Mouse (Mus musculus) adrenal gland, adult 18-20 months (tissue): Measurements from ENCODE around the gene Cdh8. TPM values are rescaled to one million over a fixed set of nuclear protein-coding genes. Genes with fewer than 3 reads are reported as not detected.

Experiments
- DNase-seq, 2 experiments: peaks; one replicate each; pipeline ENCODE4 v3.0.0; 2021 to 2022; ENCODE audit warnings: low spot score in 2 of 2
- long read RNA-seq, 2 experiments: library from polyadenylated mRNA; stranded (forward); transcript quantifications; one replicate each; pipeline ENCODE4 v2.0.0; 2021
- total RNA-seq, 2 experiments: library from RNA; stranded (reverse); gene quantifications; 1 replicate in 1 of 2; 2 replicates in 1 of 2; pipeline ENCODE4 v1.2.3; 2021

Gene Cdh8
- not detected for total RNA-seq
- long read RNA-seq, experiment 1 = 0 reads
- long read RNA-seq, experiment 2 = 0 reads

- DNase-seq = no peak
Measured at GRCm38 (mm10) chr8:99415966-99416781, at the start of gene Cdh8. Gene Cdh8, minus strand, starts transcription at chr8:99416471.

DNA sequence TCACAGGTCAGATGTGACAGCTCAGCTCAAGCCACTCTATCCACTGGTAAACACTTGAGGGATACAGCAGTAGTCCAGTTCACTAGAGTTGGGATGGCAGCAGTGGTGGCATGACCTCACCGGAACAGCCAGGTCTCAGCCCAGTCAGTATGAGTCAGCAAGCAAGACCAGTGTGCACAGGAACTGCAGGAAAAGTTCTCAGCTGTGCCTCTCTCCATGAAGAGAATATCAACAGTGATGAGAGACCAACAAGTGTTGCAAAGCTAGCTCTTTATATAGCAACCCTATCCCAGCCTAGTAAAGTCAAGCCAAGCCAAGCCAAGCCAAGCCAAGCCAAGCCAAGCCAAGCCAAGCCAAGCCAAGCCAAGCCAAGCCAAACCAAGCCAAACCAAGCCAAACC is 30.2 kb upstream of the Cdh8 start:
- DNase-seq = no peak

DNA sequence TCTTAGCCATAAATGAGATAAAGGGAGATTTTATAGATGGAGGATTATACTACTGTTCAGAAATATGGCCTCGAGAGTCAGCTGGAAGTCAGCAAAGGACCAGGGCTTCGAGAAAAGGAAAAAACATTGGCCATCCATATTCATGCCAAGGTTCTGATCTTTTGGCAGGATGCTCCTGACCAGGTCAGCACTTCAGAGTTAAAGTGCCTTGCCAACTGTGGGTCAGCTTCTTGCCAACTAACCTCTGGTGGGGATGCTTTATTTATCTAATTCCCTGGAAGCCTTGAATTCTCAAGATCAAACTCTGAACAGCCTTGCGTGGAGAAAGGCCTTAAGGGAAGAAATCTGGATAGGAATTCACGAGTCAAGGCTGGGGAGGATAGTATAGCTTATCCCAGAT is 9.6 kb upstream of the Cdh8 start:
- no peak for DNase-seq

- DNase-seq = no peak
Measured at GRCm38 (mm10) chr8:99421516-99421915, 5.2 kb upstream of the Cdh8 start.

- no peak for DNase-seq
Measured at GRCm38 (mm10) chr8:99419726-99420125, 3.5 kb upstream of the Cdh8 start.

GRCm38 (mm10) chr8:99417456-99417855 is 1.2 kb upstream of the Cdh8 start:
- DNase-seq = no peak

- DNase-seq = no peak
Measured at GRCm38 (mm10) chr8:99415076-99415965, 950 bp downstream of the Cdh8 start.

- no peak for DNase-seq
Measured at GRCm38 (mm10) chr8:99414483-99414921, 1.8 kb downstream of the Cdh8 start.

- no peak for DNase-seq
Measured at GRCm38 (mm10) chr8:99413877-99414482, 2.3 kb downstream of the Cdh8 start.

DNA sequence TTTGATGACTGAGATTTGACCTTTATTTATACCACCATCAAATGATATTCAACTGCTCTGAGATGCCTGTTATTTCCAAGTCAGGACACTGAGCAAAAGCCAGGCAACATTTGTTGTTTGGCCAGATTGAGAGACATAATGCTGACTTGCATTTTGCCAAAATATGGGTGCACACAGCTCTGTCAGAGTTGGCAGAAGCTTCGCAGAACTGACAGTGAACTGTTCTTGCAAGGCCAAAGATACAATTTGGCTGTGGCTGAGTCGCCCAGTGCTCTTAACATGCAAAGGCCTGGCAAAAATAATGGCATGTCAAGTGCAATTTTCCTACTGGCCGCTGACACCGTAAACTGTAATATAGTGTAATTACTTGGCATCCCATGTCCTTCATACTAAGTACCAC is 22.4 kb downstream of the Cdh8 start:
- no peak for DNase-seq

DNA sequence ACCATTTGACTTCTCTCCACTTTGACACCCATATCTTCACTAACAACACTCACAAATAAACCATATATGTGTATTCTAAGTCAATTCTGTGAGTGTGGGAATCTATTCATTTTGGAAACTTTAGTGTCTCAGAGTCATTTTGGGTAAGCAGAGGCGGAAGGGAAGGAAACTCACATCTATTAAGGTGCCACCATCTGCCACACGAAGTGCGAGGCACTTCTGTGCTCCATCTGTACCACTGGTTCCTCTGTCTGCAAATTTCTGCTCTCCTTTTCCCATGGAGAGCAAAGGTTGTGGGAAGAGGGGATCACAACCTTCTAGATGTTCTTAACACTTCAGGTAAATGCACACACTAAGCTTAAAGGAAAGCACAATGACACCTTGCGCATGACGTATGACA is 46.2 kb downstream of the Cdh8 start:
- no peak for DNase-seq

GRCm38 (mm10) chr8:99369166-99369565 is 47.1 kb downstream of the Cdh8 start:
- no peak for DNase-seq

DNA sequence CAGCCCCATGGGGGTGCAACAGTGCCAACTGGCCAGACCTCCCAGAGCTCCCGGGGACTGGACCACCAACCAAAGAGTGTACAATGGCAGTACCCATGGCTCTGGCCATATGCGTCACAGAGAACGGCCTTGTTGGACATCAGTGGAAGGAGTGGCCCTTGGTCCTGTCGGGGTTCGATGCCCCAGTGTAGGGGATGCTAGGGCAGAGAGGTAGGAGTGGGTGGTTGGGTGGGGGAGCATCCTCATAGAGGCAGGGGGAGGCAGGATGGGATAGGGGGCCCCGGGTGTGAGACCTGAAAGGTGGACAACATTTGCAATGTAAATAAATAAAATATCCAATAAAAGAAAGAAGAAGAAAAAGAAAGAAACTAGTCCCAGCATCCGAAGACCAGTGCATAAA is 47.8 kb downstream of the Cdh8 start:
- DNase-seq = no peak

DNA sequence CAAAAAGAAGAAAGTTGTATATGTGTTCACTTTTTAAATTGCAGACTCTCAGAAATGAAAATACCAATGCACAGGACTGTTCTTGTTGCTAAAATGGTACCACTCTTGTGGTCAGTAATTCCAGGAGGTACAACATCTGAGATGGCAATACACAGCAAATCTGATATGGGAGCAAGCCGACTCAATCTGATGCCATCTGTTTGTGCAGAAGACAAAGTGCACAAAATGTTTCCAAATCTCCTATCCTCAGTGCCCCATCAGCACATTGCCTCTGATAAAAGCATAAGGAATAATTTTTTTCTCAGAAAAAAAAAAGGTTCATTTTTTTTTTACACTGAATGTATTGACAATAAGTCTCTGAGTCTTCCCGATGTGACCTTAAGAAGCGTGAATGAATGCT is 62.3 kb downstream of the Cdh8 start:
- no peak for DNase-seq

GRCm38 (mm10) chr8:99353221-99353620 is 63.0 kb downstream of the Cdh8 start:
- DNase-seq = no peak

DNA sequence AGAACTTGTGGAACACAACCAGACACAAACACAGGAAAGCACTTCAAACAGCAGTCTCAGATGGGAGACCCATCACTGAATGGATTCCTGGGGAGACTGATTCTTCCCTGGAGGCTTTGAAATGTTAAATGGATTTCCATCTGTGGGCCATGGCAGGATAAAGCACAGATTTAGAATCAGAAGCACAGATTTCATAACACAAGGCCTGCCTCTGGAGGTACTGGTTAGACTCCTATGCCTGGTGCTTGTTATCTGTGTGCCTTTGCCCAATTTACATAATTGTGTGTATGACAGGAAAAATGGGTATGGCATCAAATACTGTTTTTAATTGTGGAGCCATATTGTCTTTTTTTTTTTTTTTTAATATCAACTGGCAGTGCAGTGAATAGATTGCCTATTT is 66.8 kb downstream of the Cdh8 start:
- no peak for DNase-seq

DNA sequence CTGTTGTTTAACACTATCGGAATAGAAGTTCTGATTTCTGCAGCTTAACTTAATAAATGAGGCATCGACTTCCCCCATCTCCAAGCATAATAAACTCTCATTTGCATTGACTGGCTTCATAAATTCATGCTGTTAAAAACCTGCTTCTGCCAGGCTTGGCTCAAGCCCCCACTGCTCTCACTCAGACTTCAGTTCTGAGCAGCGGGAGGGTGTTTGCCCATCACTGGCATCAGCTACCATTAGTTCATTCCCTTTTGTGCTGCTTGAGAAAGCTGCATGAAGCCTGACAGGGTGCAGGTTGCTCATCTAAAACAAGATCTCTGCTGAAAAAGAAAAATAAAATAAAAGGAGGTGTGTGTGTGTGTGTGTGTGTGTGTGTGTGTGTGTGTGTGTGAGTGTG is 67.7 kb downstream of the Cdh8 start:
- DNase-seq = no peak

GRCm38 (mm10) chr8:99339310-99339709 is 77.0 kb downstream of the Cdh8 start:
- DNase-seq = no peak

DNA sequence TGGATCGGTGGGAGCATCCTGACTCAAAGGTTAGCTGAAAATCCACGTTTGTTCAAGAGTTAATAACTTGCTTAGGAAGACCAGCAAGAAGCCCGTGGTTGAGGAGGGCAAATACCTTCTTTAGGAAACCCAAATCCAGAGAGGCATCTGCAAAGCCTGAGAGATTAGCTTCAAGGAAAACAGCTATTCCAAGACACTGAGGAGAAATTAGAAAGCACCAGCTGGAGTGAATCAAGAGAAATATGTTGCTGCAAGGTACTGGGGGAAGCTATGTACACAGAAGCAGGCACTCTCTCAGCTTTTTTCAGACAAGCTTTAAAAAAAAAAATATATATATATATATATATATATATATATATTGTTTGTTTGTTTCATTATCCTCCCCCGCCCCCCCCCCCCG is 88.7 kb downstream of the Cdh8 start:
- no peak for DNase-seq

GRCm38 (mm10) chr8:99314561-99314960 is 101.7 kb downstream of the Cdh8 start:
- DNase-seq = no peak

GRCm38 (mm10) chr8:99304184-99304583 is 112.1 kb downstream of the Cdh8 start:
- no peak for DNase-seq

DNA sequence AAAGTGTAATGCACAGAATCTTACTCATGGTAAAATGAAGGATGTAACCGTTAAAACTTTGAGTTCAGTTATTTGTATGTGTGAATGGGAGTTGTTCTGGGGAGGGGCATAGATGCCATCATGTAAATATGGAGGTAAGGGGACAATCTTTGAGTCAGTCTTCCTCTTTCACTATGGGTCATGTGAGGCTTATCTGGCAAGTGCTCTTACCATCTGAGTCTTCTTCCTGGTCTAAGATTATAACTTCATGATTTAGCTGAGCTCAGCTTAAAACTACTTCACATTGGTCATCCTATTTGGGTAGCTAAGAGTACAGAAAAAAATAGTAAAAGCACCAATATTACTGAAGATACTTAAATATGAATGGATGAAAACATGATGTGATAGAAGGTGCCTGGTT is 126.1 kb downstream of the Cdh8 start:
- no peak for DNase-seq
